Mouse (Mus musculus) Patski (cell line): Measurements from ENCODE around the gene Pak1. TPM values are rescaled to one million over a fixed set of nuclear protein-coding genes. Genes with fewer than 3 reads are reported as not detected.

Experiments used
- ATAC-seq: fragments of 100-300 bp; one replicate; pipeline ENCODE4 v1.8.0; 2021
- CTCF ChIA-PET: fragments of 350-600 bp; sonication (Branson Sonifier 250); formaldehyde crosslinking; loops from one replicate; lab custom pipeline; 2022; ENCODE audit warnings: inconsistent platforms; lab: Charles Lee
- POLR2A ChIA-PET: fragments of 350-600 bp; sonication (Branson Sonifier 250); formaldehyde crosslinking; loops from one replicate; lab custom pipeline; 2022; ENCODE audit warnings: antibody characterized with exemption, inconsistent platforms; lab: Charles Lee
- DNase-seq: peaks from one replicate; pipeline ENCODE4 v3.0.0-alpha.2; 2011; ENCODE audit warnings: low read depth, low spot score
- H3K27me3 ChIP-seq: fragments of 371-371 bp; one replicate; pipeline ENCODE4 v1.5.1; 2021
- CTCF ChIP-seq: fragments of 100-300 bp; IDR thresholded peaks from one replicate; pipeline ENCODE4 v1.5.1; 2021
- in situ Hi-C: fragments of 300-500 bp; cut with MboI; formaldehyde crosslinking; loops from 3 replicates; pipeline ENCODE4 v1.11.1; 2018; ENCODE audit warnings: low pct_unique_long_range_greater_than_20kb, mixed read lengths
- polyA plus RNA-seq: library from polyadenylated mRNA; unstranded; gene quantifications from one replicate; pipeline ENCODE4 v1.2.3, GENCODE M21; 2021

Gene Pak1
- polyA plus RNA-seq, 1 experiment from 2014 or later, result 14.1 TPM

DNA sequence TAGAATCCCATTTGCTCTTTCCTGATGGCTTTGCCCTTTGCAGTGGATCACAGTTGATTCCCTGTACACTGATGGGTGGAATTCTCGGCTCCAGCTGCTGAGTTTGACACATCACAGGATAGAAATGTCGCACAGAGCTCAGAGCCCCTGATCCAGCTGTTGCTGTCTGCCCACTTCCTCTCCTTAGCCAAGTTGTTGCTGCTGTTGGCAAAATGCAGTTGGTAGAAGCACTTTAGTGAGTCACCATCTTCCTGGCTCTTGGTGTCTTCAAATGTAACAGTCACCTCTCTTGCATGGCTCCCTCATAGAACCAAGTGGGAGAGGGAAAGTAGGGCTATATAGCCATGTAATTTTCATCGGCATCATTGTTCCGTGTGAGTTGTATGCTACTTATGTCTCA lies 11.2 kb upstream of the Pak1 start:
- ChIA-PET CTCF (interaction anchor here (0.8 kb wide), 1 partner anchor 14 kb away, joined by 3 read pairs; no protein-coding TSS in a partner anchor), POLR2A (no interaction called here)
- TF ChIP-seq CTCF, result no peak
- H3K27me3 ChIP-seq, result no peaks in the 10 kb centered on the region
- DNase-seq (no peak), ATAC-seq (no peak)
- in situ Hi-C loops, result no loop called here

DNA sequence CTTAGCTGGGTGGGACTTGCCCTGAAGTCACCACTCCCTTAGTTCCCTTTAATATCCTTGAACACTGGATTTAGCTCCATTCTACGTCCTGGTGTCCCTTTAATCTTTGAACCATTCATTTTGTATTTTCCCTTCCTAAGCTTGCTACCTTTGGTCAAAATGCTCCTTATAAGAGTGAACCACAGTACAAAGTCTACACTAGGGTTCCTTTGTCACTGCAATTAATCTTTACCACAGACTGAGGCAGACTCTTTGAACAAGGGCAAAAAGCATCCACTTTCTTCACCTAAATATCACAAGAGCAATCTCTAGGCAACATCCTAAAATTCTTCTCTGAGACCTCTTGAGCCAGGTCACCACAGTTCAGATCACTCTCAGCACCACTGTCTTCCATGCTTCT lies 8.1 kb upstream of the Pak1 start:
- in situ Hi-C loops, result no loop called here
- CTCF ChIA-PET, result interaction anchor here (0.6 to 2.3 kb wide), 2 partner anchors 12 to 21 kb away, joined by 3 to 5 read pairs; no protein-coding TSS in a partner anchor
- DNase-seq (no peak), ATAC-seq (no peak)
- POLR2A ChIA-PET, result no interaction called here
- H3K27me3 ChIP-seq, result no peaks in the 10 kb centered on the region
- no peak for TF ChIP-seq CTCF

DNA sequence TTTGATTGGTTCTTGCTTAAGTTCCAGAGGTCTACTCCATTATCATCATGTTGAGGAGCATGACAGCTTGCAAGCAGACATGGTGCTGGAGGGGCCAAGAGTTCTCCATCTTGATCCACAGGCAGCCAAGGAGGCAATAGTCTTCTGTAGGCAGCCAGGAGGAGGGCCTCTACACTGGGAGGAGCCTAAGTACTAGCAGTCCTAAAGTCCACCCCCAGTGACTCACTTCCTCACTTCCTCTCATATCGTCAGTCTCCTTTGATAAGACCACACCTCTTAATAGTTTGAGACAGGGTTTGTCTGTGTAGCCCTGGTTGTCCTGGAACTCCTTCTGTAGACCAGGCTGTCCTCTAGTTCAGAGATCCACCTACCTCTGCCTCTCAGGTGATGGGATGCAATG lies 7.5 kb upstream of the Pak1 start:
- ATAC-seq (no peak), DNase-seq (no peak)
- POLR2A ChIA-PET, result no interaction called here
- in situ Hi-C loops, result no loop called here
- CTCF ChIA-PET, result interaction anchor here (2.3 kb wide), 1 partner anchor 11 kb away, joined by 5 read pairs; no protein-coding TSS in a partner anchor
- H3K27me3 ChIP-seq, result no peaks in the 10 kb centered on the region
- TF ChIP-seq CTCF, result no peak

DNA sequence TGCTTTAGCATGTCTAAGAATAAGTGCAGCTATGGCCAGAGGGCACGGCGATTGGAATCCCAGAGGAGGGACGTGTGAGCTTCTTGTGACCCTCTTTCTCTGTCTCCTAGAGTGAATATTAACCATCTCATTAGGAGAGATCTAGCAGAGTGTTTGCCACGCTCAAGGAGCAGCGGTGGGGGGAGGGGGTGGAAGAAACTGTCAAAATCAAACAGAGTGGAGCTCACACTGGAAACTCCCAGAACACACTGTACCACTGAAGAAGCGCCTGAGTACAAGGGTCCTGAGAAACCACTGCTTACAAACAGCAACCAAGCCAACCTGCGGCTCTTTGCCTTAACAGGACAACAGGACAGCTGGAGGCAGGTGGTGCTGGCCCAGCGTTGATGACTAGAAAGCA lies 6.8 kb upstream of the Pak1 start:
- in situ Hi-C loops, result no loop called here
- CTCF ChIA-PET, result interaction anchor here (0.6 to 2.3 kb wide), 2 partner anchors 10 to 91 kb away, joined by 3 to 5 read pairs; no protein-coding TSS in a partner anchor
- ATAC-seq, result no peak

DNA sequence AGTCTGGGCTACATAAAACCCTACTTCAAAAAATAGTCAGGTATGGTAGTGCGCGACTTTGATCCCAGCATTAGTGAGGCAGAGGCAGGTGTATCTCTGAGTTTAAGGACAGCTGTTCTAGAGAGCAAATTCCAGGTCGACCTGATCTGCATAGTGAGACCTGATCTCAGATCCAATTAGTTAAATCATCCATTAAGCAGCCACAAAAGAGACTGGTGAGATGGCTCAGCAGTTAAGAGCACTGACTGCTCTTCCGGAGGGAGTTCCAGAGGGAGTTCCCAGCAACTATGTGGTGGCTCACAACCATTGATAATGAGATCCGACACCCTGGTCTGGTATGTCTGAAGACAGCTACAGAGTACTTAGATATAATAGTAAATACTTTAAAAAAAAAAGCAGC lies 4.8 kb upstream of the Pak1 start:
- no peak for DNase-seq
- CTCF ChIA-PET, result interaction anchor here (1.2 kb wide), 1 partner anchor 35 kb away, joined by 6 read pairs; no protein-coding TSS in a partner anchor
- no peak for TF ChIP-seq CTCF
- POLR2A ChIA-PET, result no interaction called here
- no peaks in the 10 kb centered on the region for H3K27me3 ChIP-seq
- in situ Hi-C loops, result no loop called here
- ATAC-seq, result no peak

More for the DNA sequence above, 6.8 kb upstream of the Pak1 start:
- POLR2A ChIA-PET, result no interaction called here
- H3K27me3 ChIP-seq, result no peaks in the 10 kb centered on the region
- DNase-seq, result no peak
- TF ChIP-seq CTCF, result no peak

DNA sequence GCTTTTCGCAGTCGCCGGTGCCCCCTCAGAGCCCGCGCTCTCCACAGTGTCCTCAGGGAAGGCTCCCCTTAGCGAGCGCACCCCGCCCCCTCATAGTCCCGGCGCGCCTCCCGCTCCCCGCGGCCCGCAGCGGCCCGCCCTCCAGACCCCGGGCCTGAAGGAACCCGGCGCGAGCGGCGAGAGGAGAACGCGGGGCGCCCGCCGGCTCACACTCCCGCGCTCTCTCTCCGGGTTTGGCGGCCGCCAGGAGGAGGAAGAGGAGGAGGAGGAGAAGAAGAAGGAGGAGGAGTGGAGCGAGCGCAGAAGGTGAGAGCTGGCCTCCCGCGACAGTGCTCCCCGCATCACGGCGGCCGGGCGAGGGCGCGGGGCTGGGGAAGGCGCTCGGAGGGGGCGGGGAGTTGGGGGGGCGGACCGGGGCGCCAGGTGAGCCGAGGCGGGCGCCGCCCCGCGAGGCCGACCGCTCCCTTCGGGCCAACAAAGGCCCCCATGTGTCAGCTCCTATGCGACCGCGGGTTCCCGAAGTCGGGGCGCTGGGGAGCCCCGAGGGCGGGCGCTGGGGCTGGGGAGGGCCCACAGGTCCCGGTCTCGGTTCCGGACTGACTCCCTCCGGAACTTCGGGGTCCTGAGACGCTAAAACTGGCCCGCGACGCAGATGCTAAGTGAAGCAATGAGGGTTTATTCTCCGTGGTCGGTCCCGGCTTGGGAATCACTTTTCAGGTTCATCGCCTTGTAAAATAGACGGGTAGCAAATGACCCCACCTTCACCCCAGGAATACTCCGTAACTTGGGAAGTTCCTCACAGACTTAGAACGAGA lies 535 bp downstream of the Pak1 start:
- ChIA-PET CTCF (no interaction called here), POLR2A (no interaction called here)
- in situ Hi-C loops, result no loop called here
- no peak for DNase-seq
- peak; percentile 49 for ATAC-seq
- no peak for TF ChIP-seq CTCF
- no peaks in the 10 kb centered on the region for H3K27me3 ChIP-seq

DNA sequence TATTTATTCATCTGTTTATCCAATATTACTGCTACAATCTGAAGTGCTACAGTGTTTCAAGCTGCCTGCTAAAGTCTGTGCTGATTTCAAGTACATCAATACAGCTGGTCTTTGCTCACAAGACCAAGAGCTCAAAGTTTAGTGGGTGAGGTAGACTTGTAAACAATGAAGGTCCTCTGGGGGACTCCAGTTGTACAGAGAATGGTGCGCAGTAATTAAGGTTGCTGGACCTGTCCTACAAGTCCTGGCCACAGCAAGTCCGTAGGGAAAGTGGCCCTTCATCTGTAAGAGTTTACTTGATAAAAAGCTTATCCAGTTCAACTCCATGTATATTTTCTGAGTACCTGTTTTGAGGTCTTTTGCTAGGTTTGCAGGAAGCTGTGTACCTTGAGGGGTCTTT lies 1.9 kb downstream of the Pak1 start:
- in situ Hi-C loops, result no loop called here

DNA sequence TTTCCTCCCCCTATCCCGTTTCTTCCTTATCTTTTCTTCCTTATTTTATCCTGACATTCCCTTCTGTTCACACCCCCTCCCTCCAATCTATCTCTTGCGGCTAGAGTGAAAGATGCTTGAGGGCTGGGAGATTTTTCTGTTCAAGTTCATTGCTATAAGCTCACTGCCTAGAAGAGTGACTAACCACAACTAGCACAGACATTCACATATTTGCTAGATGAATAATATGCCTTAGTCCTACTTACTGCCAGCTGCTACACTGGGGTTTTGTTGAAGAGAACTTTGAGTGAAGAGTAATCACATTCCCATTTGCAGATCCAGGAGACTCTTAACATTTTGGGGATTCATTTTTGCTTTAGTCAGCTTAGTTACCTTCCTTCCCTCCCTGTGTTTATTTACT lies 4.0 kb downstream of the Pak1 start:
- H3K27me3 ChIP-seq, result no peaks in the 10 kb centered on the region
- POLR2A ChIA-PET, result interaction anchor here (0.6 kb wide), 2 partner anchors 47 to 394 kb away, joined by 3 to 4 read pairs; no protein-coding TSS in a partner anchor

More for the DNA sequence above, 1.9 kb downstream of the Pak1 start:
- ATAC-seq (no peak), DNase-seq (no peak)
- POLR2A ChIA-PET, result interaction anchor here (0.6 to 1.6 kb wide), 2 partner anchors 49 to 402 kb away, joined by 3 to 5 read pairs; no protein-coding TSS in a partner anchor
- no peaks in the 10 kb centered on the region for H3K27me3 ChIP-seq
- no peak for TF ChIP-seq CTCF
- CTCF ChIA-PET, result interaction anchor here (1.0 to 1.6 kb wide), 2 partner anchors 12 to 57 kb away, joined by 3 to 4 read pairs; no protein-coding TSS in a partner anchor

DNA sequence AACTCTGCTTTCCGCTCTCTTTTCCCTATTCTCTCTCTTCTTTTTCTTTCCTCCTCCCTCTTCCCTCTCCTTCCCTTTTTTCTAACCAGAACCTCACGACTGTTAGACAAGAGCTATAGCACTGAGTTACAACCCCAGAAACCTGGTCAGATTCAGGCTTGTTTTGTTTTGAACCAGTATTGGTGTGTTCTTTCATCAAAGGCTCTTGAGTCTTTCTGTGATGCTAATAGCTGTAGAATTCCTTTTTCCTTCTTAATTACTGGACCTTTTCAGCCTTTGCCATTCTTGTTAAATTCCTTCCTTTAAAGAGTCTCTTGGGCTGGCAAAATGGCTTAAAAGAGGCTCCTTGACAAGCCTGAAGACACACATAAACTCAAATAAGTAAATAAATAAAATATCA lies 14.8 kb downstream of the Pak1 start:
- in situ Hi-C loops, result no loop called here
- ChIA-PET CTCF (interaction anchor here (1.3 kb wide), 1 partner anchor 9 kb away, joined by 4 read pairs; no protein-coding TSS in a partner anchor), POLR2A (no interaction called here)
- TF ChIP-seq CTCF, result no peak
- no peaks in the 10 kb centered on the region for H3K27me3 ChIP-seq
- ATAC-seq (no peak), DNase-seq (no peak)

More for the DNA sequence above, 4.0 kb downstream of the Pak1 start:
- CTCF ChIA-PET, result interaction anchor here (0.9 to 1.5 kb wide), 2 partner anchors 12 to 21 kb away, joined by 3 to 5 read pairs; no protein-coding TSS in a partner anchor
- DNase-seq (no peak), ATAC-seq (peak; percentile 75)
- in situ Hi-C loops, result no loop called here
- TF ChIP-seq CTCF, result no peak

DNA sequence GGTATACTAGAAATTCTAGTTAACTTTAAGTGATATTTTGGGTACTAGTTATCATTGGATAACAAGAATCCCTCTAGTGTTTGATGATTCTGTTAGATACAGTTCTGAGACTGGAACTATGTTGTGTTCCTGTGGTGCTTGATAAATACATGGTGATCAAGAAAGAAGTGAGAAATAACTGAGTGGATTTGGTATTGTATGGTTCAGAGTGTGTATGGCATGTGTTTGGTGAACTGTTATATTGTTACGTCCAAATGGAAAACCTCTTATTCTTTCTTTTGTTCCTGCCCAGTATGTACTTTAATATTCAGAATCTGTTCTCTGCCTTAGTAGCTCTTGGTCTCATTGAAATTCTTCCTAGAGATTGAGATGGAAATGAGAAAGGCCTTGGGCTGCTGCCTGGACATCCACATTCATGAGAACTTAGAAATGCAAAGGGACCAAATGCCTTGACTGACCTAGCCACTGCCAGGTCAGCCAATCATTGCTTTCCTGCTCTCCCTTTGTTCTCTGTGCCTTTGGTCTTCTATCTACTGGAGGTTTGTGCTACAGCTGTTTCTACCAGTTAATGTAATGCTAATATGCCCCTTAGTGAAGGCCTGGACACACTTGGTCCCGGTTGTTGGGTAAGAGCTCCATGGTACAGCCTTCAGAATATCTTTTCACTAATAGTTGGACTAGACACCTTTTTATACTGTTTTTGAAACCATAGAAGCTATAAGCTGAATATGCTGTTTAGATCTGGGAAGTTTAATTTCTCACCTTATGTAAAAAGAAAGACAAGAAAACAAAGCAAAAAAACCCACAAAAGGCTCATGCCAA lies 16.1 kb downstream of the Pak1 start:
- ChIA-PET CTCF (no interaction called here), POLR2A (no interaction called here)
- TF ChIP-seq CTCF, result no peak
- in situ Hi-C loops, result no loop called here
- DNase-seq, result no peak
- no peaks in the 10 kb centered on the region for H3K27me3 ChIP-seq
- ATAC-seq, result no peak
